Mouse (Mus musculus): ENCODE data around the gene Adgrl1.

The Adgrl1 gene

GRCm38 (mm10) chr8:83901566-83902485, 1.9 kb downstream of the Adgrl1 start:
- DNase-seq (ENCODE audit: low spot score in 2 of 2), result peak; percentile 72 to 82

GRCm38 (mm10) chr8:83902961-83903666, 3.2 kb downstream of the Adgrl1 start:
- peak; percentile 51 to 56 for DNase-seq (ENCODE audit: low spot score in 2 of 2)

GRCm38 (mm10) chr8:83908583-83908982, 8.7 kb downstream of the Adgrl1 start:
- DNase-seq (ENCODE audit: low spot score in 2 of 2), result no peak

GRCm38 (mm10) chr8:83909311-83909710, 9.4 kb downstream of the Adgrl1 start:
- peak; percentile 78 to 88 for DNase-seq (ENCODE audit: low spot score in 2 of 2)

GRCm38 (mm10) chr8:83911809-83912731, 12.2 kb downstream of the Adgrl1 start:
- DNase-seq (ENCODE audit: low spot score in 2 of 2), result no peak

GRCm38 (mm10) chr8:83914232-83914631, 14.3 kb downstream of the Adgrl1 start:
- DNase-seq (ENCODE audit: low spot score in 2 of 2), result no peak

GRCm38 (mm10) chr8:83914860-83915259, 15.0 kb downstream of the Adgrl1 start:
- DNase-seq (ENCODE audit: low spot score in 2 of 2), result peak in 1 of 2 experiments; percentile 54

GRCm38 (mm10) chr8:83916015-83916414, 16.1 kb downstream of the Adgrl1 start:
- peak; percentile 79 to 83 for DNase-seq (ENCODE audit: low spot score in 2 of 2)

- no peak for DNase-seq (ENCODE audit: low spot score in 2 of 2)
Observed at GRCm38 (mm10) chr8:83917566-83917965, 17.7 kb downstream of the Adgrl1 start.

- peak; percentile 89 to 90 for DNase-seq (ENCODE audit: low spot score in 2 of 2)
Observed at GRCm38 (mm10) chr8:83921558-83921957, 21.7 kb downstream of the Adgrl1 start.

- DNase-seq (ENCODE audit: low spot score in 2 of 2), result no peak
Observed at GRCm38 (mm10) chr8:83922727-83923126, 22.8 kb downstream of the Adgrl1 start.

- no peak for DNase-seq (ENCODE audit: low spot score in 2 of 2)
Observed at GRCm38 (mm10) chr8:83924585-83924984, 24.7 kb downstream of the Adgrl1 start.

GRCm38 (mm10) chr8:83926266-83926665, 26.4 kb downstream of the Adgrl1 start:
- DNase-seq (ENCODE audit: low spot score in 2 of 2), result no peak

- no peak for DNase-seq (ENCODE audit: low spot score in 2 of 2)
Observed at GRCm38 (mm10) chr8:83934222-83934621, 34.3 kb downstream of the Adgrl1 start.

- no peak for DNase-seq (ENCODE audit: low spot score in 2 of 2)
Observed at GRCm38 (mm10) chr8:83934994-83935393, 35.1 kb downstream of the Adgrl1 start.

GRCm38 (mm10) chr8:83935435-83935834, 35.5 kb downstream of the Adgrl1 start:
- DNase-seq (ENCODE audit: low spot score in 2 of 2), result peak in 1 of 2 experiments; percentile 20

- no peak for DNase-seq (ENCODE audit: low spot score in 2 of 2)
Observed at GRCm38 (mm10) chr8:83937645-83938044, 37.7 kb downstream of the Adgrl1 start.

- DNase-seq (ENCODE audit: low spot score in 2 of 2), result peak in 1 of 2 experiments; percentile 42
Observed at GRCm38 (mm10) chr8:83938330-83938729, 38.4 kb downstream of the Adgrl1 start.

- peak; percentile 35 to 37 for DNase-seq (ENCODE audit: low spot score in 2 of 2)
Observed at GRCm38 (mm10) chr8:83941066-83941677, 41.3 kb downstream of the Adgrl1 start.

GRCm38 (mm10) chr8:83942446-83942845, 42.5 kb downstream of the Adgrl1 start:
- DNase-seq (ENCODE audit: low spot score in 2 of 2), result peak; percentile 28 to 53

GRCm38 (mm10) chr8:83945540-83945939, 45.6 kb downstream of the Adgrl1 start:
- no peak for DNase-seq (ENCODE audit: low spot score in 2 of 2)
